Mouse (Mus musculus): ENCODE measurements around the gene Rerg.

- no peak for TF ChIP-seq POLR2A (IDR thresholded peaks at IDR 0.05; ENCODE audit: borderline replicate concordance, extremely low read depth, low read depth, low read length)
- peak; percentile 60 for TF ChIP-seq CTCF (IDR thresholded peaks at IDR 0.05; ENCODE audit: insufficient read depth, low read length)
Measured at GRCm38 (mm10) chr6:137192063-137192462, 21.8 kb upstream of the Rerg start.
